Mouse (Mus musculus) brain, embryonic 14.5 days (tissue): ENCODE measurements around the gene B4galt7. TPM values are rescaled to one million over a fixed set of nuclear protein-coding genes. Genes with fewer than 3 reads are reported as not detected.
A peak's percentile ranks its signal among the peaks of the same experiment; 100 is the strongest.
"Not testable (repeated sequence)": the region's sequence is repeated elsewhere in the genome, so short reads cannot be mapped to it uniquely, and the experiment has no call there.

Experiments
- DNase-seq: peaks from one replicate; pipeline ENCODE4 v3.0.0-alpha.2; 2011; ENCODE audit warnings: low read depth
- CTCF ChIP-seq: fragments of 200-500 bp; IDR thresholded peaks from 2 replicates; pipeline ENCODE4 v1.5.1; 2012; ENCODE audit warnings: inconsistent platforms, mild to moderate bottlenecking, moderate library complexity, borderline replicate concordance; ENCODE audit not compliant: insufficient read depth, insufficient read length; ENCODE audit errors: extremely low read depth
- POLR2A ChIP-seq: fragments of 200-500 bp; IDR thresholded peaks from 2 replicates; pipeline ENCODE4 v1.6.1; 2012; ENCODE audit warnings: mild to moderate bottlenecking, inconsistent platforms, borderline replicate concordance; ENCODE audit not compliant: poor library complexity, insufficient read depth, insufficient read length, severe bottlenecking; ENCODE audit errors: extremely low read depth
- polyA plus RNA-seq: library from polyadenylated mRNA; depleted of rRNA; stranded (reverse); fragments of >200 nt; gene quantifications from 2 replicates; pipeline ENCODE4 v1.2.3, GENCODE M21; 2012

B4galt7 gene
- polyA plus RNA-seq, 1 experiment, result 47.2 TPM

- DNase-seq, result no peak
- TF ChIP-seq POLR2A (no peak), CTCF (no peak)
These were observed 27.7 kb upstream of the B4galt7 start for GRCm38 (mm10) chr13:55571977-55572376.

GRCm38 (mm10) chr13:55573432-55573831 is 26.3 kb upstream of the B4galt7 start, which contains the start of gene Tmed9:
TSS of gene Tmed9 (plus strand) at chr13:55573732.
- no peak for DNase-seq
- TF ChIP-seq CTCF (no peak), POLR2A (no peak)

- TF ChIP-seq CTCF (no peak), POLR2A (no peak)
- peak; percentile 45 for DNase-seq
These were observed 25.4 kb upstream of the B4galt7 start for GRCm38 (mm10) chr13:55574321-55574720.

- TF ChIP-seq POLR2A (no peak), CTCF (no peak)
- no peak for DNase-seq
These were observed 23.8 kb upstream of the B4galt7 start for GRCm38 (mm10) chr13:55575932-55576331.

GRCm38 (mm10) chr13:55576872-55577271 is 22.8 kb upstream of the B4galt7 start:
- not testable (repeated sequence) for DNase-seq

- TF ChIP-seq POLR2A, result no peak
- no peak for TF ChIP-seq CTCF
- no peak for DNase-seq
These were observed 21.6 kb upstream of the B4galt7 start for GRCm38 (mm10) chr13:55578086-55578485.

GRCm38 (mm10) chr13:55591961-55592490 is 7.7 kb upstream of the B4galt7 start:
- TF ChIP-seq CTCF (no peak), POLR2A (no peak)
- DNase-seq, result no peak

- DNase-seq, result peak; percentile 99
- no peak for TF ChIP-seq CTCF
- peak; percentile 88; the same call in 1 of the 2 replicates for TF ChIP-seq POLR2A
These were observed 7.0 kb upstream of the B4galt7 start for GRCm38 (mm10) chr13:55592512-55593253.

GRCm38 (mm10) chr13:55593254-55593747 is 6.4 kb upstream of the B4galt7 start:
- TF ChIP-seq POLR2A, result no peak
- TF ChIP-seq CTCF, result no peak
- DNase-seq, result no peak

GRCm38 (mm10) chr13:55595375-55595774 is 4.3 kb upstream of the B4galt7 start:
- DNase-seq, result peak; percentile 20
- TF ChIP-seq POLR2A (no peak), CTCF (no peak)

GRCm38 (mm10) chr13:55596802-55597201 is 2.9 kb upstream of the B4galt7 start:
- TF ChIP-seq CTCF (no peak), POLR2A (no peak)
- DNase-seq, result no peak

- DNase-seq, result peak; percentile 51
- TF ChIP-seq POLR2A, result no peak
- no peak for TF ChIP-seq CTCF
These were observed 961 bp downstream of the B4galt7 start for GRCm38 (mm10) chr13:55600657-55601056.

GRCm38 (mm10) chr13:55601611-55602010 is 1.9 kb downstream of the B4galt7 start:
- TF ChIP-seq CTCF (peak; percentile 93), POLR2A (no peak)

More at GRCm38 (mm10) chr13:55601611-55602010, 1.9 kb downstream of the B4galt7 start:
- DNase-seq, result peak; percentile 82
